Mouse (Mus musculus) megakaryocyte-erythroid progenitor cell, adult 5-6 weeks (primary cell): Measurements from ENCODE around the gene Dthd1. TPM values are rescaled to one million over a fixed set of nuclear protein-coding genes. Genes with fewer than 3 reads are reported as not detected.

ENCODE experiments used
- ATAC-seq: replicated peaks from 2 replicates; pipeline ENCODE4 v1.8.0; 2016; ENCODE audit warnings: mild to moderate bottlenecking, inconsistent platforms; ENCODE audit not compliant: severe bottlenecking, poor library complexity, low FRiP score, low TSS enrichment
- total RNA-seq, 2 experiments: library from RNA; stranded (forward) in 1 of 2; stranded (reverse) in 1 of 2; fragments of 200-1000, 215-1000 nt in 1 of 2; fragments of >200 nt in 1 of 2; fragmentation: Nextera tagmentation in 1 of 2; gene quantifications; 2 replicates each; pipeline ENCODE4 v1.2.3; 2014 to 2017

Dthd1 gene
- total RNA-seq, 2 experiments from 2014 or later = not detected

DNA sequence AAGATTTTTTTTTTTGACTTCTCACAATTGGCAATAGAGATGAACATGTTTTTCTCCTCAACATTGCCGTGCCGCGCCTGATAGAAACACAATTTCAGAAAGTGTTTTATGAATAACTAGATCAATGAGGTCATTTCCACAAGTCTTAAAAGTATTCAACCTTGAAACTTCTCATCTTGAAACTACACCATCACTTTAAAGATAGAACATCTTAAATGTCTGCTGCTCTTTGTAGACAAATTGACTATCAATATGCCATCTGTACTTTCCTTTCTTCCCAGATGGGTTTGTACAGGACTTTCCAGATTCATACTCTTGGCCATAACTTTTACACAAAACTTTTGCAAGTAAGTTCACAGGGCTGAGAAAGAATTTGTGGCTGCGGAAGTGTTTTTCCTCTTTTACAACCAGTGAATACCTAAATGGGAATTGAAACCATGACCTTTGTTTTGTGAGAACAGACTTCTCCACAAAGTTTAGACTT, 40.8 kb downstream of the Dthd1 start:
- no peak for ATAC-seq

DNA sequence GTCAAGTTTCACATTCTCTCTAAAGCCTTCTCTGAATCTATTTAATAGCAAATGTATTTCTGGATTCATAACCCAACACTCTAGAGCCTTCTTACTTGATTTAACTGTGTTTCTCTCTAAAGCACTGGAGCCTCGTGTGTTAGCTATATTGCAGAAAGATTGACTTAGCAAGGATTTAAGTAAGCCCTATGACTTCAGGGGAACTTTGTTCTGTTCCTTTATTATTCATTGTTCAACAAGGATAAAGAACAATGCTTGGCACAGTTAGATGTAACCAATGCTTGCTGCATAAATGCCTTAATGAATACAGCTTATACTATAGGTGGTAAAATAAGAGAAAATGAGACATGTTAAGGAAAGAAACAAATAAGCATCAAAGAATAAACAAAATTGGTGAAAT, 43.9 kb downstream of the Dthd1 start:
- ATAC-seq = no peak

DNA sequence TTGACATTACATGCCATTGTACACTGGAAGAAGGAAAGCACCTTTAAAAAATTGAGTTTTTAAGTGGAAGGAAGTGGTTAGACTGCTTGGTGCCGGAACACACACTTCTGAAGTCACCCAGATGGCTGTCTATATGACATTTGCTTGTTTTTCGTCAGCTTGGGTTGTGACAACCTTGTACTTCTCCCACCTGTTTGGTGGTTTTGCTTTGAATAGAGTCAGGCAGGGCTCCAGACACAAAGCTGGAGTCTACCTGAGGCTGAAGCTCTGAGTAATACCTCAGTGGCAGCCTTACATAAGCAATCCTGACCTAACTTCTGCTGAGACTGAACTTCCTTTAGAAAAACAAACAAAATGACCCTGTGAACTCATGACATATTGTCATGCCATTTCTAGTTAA, 44.7 kb downstream of the Dthd1 start:
- no peak for ATAC-seq

DNA sequence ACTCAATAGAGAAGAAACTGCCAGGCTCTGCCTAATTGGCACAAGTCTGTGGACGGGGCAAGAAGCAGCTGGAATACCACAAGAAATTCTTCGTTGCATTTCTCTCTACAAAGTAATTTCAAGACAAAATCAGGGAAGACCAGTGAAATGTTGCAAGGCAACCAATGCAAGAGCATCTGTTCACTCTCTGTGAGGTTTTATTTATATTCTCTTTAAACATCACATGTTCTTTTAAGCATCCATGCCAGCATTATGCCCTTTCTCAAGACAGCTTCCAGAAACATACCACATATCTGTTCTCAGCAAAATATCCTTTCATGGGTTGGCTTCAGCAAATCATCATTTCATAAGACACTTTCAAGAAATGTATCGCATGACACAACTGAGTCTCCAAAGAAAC, 50.7 kb downstream of the Dthd1 start:
- no peak for ATAC-seq

DNA sequence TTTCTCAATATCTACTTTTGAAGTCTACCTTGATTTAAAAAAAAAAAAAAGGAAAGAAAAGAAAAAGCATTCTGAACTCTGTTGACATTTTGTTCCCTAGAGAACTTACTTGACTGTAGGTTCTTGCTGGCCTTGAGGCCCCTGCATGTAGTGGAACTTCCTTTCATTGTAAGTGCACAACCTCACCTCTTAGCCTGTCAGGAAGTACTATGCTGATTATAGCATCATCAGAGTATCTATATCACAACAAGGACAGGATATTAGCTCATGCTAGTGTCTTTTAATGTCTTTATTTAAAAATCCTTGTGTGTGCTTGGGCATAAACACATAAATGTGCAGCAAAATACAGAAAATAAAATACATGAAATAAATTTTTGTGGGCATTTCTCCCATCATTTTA, 53.4 kb downstream of the Dthd1 start:
- no peak for ATAC-seq

DNA sequence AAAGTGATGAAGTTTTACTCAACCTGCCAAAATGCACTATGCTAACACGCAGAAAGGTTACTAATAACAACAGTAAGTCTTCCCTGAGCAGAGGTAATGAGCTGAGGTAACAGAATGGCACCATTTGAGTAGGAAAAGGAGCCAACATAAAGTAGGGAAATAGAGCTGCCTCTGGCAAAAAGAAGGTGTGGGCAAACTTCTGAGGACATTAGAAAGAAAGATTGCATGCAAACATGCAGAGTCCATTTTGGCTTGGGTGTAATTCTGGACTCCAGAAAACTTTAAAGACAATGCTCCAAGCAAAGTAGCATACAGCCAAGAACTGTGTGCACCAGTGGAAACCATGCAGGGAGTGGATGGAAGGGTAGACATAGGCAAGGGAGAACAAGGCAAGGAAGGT, 65.9 kb downstream of the Dthd1 start:
- ATAC-seq = no peak

DNA sequence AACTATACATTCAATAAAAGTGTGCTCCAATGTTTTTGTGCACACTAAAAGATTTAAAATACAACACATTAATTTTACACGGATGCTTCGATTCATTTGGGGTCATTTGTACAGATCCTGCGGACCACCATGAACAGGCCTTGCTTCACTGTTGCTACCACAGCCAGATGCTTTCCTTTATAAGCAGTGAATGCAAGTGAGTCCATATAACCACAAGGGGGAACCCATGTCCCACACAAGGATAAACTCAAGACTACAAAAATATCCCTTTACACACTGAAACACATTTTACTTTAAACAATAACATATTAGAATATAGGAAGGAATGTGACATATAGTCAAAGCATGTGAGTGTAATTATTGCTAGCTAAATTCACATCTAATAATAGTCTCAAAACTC, 81.7 kb downstream of the Dthd1 start:
- ATAC-seq = no peak

DNA sequence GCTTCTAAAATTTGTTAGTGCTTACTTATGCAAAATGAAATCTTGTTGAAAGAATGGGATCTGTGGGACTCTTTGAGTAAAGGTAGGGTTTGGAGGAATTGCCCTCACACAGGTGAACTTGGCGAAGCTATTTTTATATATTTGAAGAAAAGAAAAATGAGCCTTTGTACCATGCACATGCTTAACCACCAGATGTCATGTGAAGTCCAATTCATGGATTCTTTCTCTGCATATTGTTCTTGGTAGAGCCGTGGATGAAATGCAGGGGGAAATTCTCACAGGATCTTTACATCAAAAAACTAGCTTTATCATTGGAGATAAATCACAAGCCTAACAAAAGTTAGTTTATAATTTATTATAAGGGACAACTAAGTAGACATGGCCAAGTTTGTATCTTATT, 93.3 kb downstream of the Dthd1 start:
- ATAC-seq = no peak

DNA sequence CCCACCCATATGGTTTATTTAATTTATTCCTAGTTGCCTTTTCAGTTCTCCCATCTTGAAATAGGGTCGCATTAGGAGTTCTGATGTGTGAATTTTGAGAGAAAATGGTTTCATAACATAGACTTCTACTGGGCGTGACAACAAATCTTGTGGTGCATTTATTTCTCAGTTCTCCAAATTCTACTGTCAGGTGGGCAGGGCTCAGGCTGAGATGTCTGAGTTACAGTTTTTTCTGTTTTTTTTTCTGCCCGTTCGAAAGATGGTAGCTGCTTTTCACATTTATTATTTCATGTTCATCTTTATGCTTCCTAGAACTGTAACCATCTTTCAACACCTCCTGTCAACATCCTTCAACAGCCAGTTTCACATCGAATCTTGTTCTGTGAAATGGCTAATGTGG, 95.5 kb downstream of the Dthd1 start:
- ATAC-seq = no peak

DNA sequence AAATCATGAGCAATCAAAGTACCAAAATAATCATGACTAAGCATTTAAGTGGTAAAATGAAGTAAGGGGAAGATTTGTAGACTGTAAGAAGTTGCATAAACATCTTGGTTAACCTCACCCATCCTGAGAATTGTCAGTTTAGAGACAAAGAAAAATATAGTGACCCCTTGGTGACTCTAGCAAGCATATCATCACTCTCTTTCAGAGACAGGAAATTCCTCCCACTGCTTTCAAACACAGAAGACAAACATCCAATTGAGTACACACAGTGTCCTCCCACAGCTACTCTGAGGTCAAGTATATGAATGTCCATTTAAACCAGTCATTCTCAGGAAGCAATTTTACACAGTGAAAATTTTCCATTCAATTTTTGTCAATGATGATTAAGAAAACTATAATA, 111.0 kb downstream of the Dthd1 start:
- no peak for ATAC-seq

Other genes with a start within 250 kb of the Dthd1 start
- 11.1 and 12.9 TPM in 2 replicates for gene Arap2, start 47.7 kb upstream of the Dthd1 start, total RNA-seq (2014; fragmentation: Nextera tagmentation)
- gene Arap2, start 47.7 kb upstream of the Dthd1 start, total RNA-seq (2017) = 5.6 and 9.5 TPM in 2 replicates